Mouse (Mus musculus): ENCODE data around the gene Cdk5rap3.

DNA sequence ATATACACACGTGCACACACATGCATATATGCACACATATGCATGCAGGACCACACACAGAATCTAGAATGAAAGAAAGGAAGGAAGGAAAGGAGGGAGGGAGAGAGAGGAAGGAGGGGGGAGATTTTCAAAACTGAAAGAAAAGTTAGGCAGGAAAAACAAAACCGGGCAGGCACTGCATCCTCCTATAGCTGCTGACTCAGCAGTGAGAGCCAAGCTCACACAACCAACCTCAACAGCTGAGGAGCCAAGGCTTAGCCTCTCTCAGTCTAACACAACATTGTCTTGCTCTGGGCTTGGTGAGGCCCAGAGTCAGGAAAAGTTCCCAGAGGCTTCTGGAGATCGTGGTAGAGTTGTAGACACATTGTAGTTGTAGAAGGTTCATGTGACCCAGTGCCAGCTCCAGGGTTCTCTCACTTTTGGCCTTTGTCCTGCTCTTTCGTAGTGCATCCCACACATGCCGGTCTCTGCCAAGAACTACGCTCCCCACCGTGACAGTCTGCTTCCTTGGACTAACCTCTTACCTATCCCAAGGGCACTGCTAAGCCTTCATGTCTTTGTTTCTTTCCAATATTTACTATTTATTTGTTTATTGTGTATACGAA lies 29.3 kb downstream of the Cdk5rap3 start:
- TF ChIP-seq EP300 (IDR thresholded peaks at IDR 0.05; ENCODE audit: low read depth) = no peak
- TF ChIP-seq CTCF (IDR thresholded peaks at IDR 0.05; ENCODE audit: low read depth) = no peak
